18 mouse cellular contexts compared by ENCODE assay signal in the genomic region with DNA sequence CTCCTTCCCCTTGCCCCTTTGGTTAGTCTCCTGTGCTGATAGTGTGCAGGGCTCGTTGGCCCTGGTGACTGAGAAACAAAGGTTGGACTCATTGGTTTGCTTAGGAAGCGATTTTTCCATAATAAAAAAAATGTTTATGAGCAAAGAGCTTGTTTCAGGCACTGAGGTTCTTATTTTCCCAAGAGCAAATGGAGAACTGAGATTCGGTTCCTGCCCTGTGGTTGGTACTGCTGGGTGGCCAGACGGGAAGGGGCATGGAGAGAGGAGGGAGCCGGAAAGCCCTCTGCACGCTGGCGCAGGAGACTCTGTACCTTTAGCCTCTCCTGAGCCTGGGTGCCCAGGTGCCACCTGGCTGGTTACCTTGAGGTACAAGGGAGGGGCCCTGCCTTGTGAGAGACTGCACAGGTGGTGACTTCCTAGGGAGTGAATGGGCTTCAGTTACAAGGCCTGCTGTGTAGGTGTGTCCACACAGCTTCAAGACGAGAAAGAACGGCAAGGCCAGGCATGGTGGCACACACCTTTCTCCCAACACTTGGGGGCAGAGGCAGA. TPM values are rescaled to one million over a fixed set of nuclear protein-coding genes. Genes with fewer than 3 reads are reported as not detected.
A peak's percentile ranks its signal among the peaks of the same experiment; 100 is the strongest.
DNase-seq lines count a peak whose midpoint lies in the region; ATAC-seq lines count a peak whose summit lies in the region.
"Had no signal": no experiment of that assay in that cellular context is flagged by ENCODE, and none has a peak within 500 bp of the region (broad histone marks: within the 10 kb centered on the region; RNA-seq: fewer than 3 reads in every experiment).

No protein-coding gene starts in this region.

- H3K9ac ChIP-seq in embryonic facial prominence, embryonic 14.5 days (ENCODE audit: low read depth, low read length): no peak overlapping the region
- H3K9ac ChIP-seq in hindbrain, embryonic 13.5 days: 0 out of 2 replicates have a peak overlapping the region, but pooled peaks have one; percentile 29
- no peak overlapping the region for H3K9ac ChIP-seq in hindbrain, embryonic 16.5 days (ENCODE audit: low read depth, low read length)
- H3K9ac ChIP-seq in intestine, embryonic 16.5 days (ENCODE audit: low read depth, low read length): no peak overlapping the region
- no peak overlapping the region for H3K9ac ChIP-seq in stomach, embryonic 15.5 days
- H3K9ac ChIP-seq: embryonic facial prominence, embryonic 13.5 days; heart, embryonic 15.5 days; hindbrain, embryonic 15.5 days; liver, embryonic 15.5 days had no signal

- no peaks in the 10 kb centered on the region for H3K9me3 ChIP-seq in embryonic facial prominence, embryonic 14.5 days (ENCODE audit: control insufficient read depth, low read length)
- no peaks in the 10 kb centered on the region for H3K9me3 ChIP-seq in embryonic facial prominence, embryonic 10.5 days
- H3K9me3 ChIP-seq in hindbrain, embryonic 13.5 days: no peaks in the 10 kb centered on the region
- H3K9me3 ChIP-seq in hindbrain, embryonic 16.5 days (ENCODE audit: control insufficient read depth, low read length): no peaks in the 10 kb centered on the region
- no peaks in the 10 kb centered on the region for H3K9me3 ChIP-seq in intestine, embryonic 16.5 days (ENCODE audit: control insufficient read depth, low read length)
- no peaks in the 10 kb centered on the region for H3K9me3 ChIP-seq in stomach, embryonic 15.5 days
- H3K9me3 ChIP-seq: embryonic facial prominence, embryonic 13.5 days; heart, embryonic 15.5 days; hindbrain, embryonic 15.5 days; liver, embryonic 15.5 days; megakaryocyte, embryonic 14.5 days had no signal

- DNase-seq in embryonic facial prominence, embryonic 14.5 days (ENCODE audit: low spot score): no peak
- DNase-seq in embryonic facial prominence, embryonic 10.5 days (ENCODE audit: low spot score): no peak
- no peak for DNase-seq in lung, postnatal 4 days
- DNase-seq: adrenal gland, postnatal 25 days; B cell, adult 2 months; kidney, adult 2 months; kidney, postnatal 36 days; right cerebral cortex, adult 18-20 months had no signal

- H3K4me3 ChIP-seq in embryonic facial prominence, embryonic 14.5 days (ENCODE audit: low read depth, low read length): no peak overlapping the region
- H3K4me3 ChIP-seq in embryonic facial prominence, embryonic 10.5 days: no peak overlapping the region
- H3K4me3 ChIP-seq in hindbrain, embryonic 13.5 days: no peak overlapping the region
- no peak overlapping the region for H3K4me3 ChIP-seq in hindbrain, embryonic 16.5 days (ENCODE audit: low read length)
- H3K4me3 ChIP-seq in intestine, embryonic 16.5 days (ENCODE audit: low read length): no peak overlapping the region
- no peak overlapping the region for H3K4me3 ChIP-seq in stomach, embryonic 15.5 days (replicated peaks)
- H3K4me3 ChIP-seq: embryonic facial prominence, embryonic 13.5 days; heart, embryonic 15.5 days; hindbrain, embryonic 15.5 days; liver, embryonic 15.5 days had no signal

- H3K27ac ChIP-seq in embryonic facial prominence, embryonic 14.5 days (replicated peaks; ENCODE audit: low read depth, low read length): no peak overlapping the region
- no peak overlapping the region for H3K27ac ChIP-seq in embryonic facial prominence, embryonic 10.5 days (replicated peaks)
- H3K27ac ChIP-seq in hindbrain, embryonic 13.5 days: no peak overlapping the region
- no peak overlapping the region for H3K27ac ChIP-seq in hindbrain, embryonic 16.5 days (ENCODE audit: low read depth, low read length)
- peak overlapping the region; percentile 15; the same call in 1 of the 2 replicates for H3K27ac ChIP-seq in intestine, embryonic 16.5 days (ENCODE audit: low read length)
- H3K27ac ChIP-seq in stomach, embryonic 15.5 days: peak overlapping the region; percentile 57
- H3K27ac ChIP-seq: embryonic facial prominence, embryonic 13.5 days; hindbrain, embryonic 15.5 days; liver, embryonic 15.5 days had no signal

- H3K27me3 ChIP-seq in embryonic facial prominence, embryonic 14.5 days (replicated peaks; ENCODE audit: control insufficient read depth, insufficient read depth, low read length): no peaks in the 10 kb centered on the region
- H3K27me3 ChIP-seq in embryonic facial prominence, embryonic 10.5 days (replicated peaks; ENCODE audit: low read depth, poor library complexity, severe bottlenecking): no peaks in the 10 kb centered on the region
- H3K27me3 ChIP-seq in hindbrain, embryonic 13.5 days: no peaks in the 10 kb centered on the region
- no peaks in the 10 kb centered on the region for H3K27me3 ChIP-seq in hindbrain, embryonic 16.5 days (replicated peaks; ENCODE audit: control insufficient read depth, insufficient read depth, low read length)
- H3K27me3 ChIP-seq in intestine, embryonic 16.5 days (replicated peaks; ENCODE audit: control insufficient read depth, insufficient read depth, low read length): no peaks in the 10 kb centered on the region
- no peaks in the 10 kb centered on the region for H3K27me3 ChIP-seq in stomach, embryonic 15.5 days (replicated peaks)
- H3K27me3 ChIP-seq: embryonic facial prominence, embryonic 13.5 days; heart, embryonic 15.5 days; hindbrain, embryonic 15.5 days; liver, embryonic 15.5 days; megakaryocyte, embryonic 14.5 days had no signal

- peak; percentile 20; the same call in 1 of the 2 replicates for ATAC-seq in embryonic facial prominence, embryonic 14.5 days (ENCODE audit: low read depth)
- ATAC-seq in hindbrain, embryonic 13.5 days (ENCODE audit: low FRiP score): no peak
- no peak for ATAC-seq in hindbrain, embryonic 16.5 days
- ATAC-seq in intestine, embryonic 16.5 days: peak; percentile 58
- ATAC-seq in stomach, embryonic 15.5 days (ENCODE audit: insufficient read depth, low FRiP score, low read depth): peak; percentile 44; the same call in 1 of the 2 replicates
- ATAC-seq: lung, postnatal 0 days had no signal

- peaks cover 26% of the 10 kb centered on the region for H3K36me3 ChIP-seq in embryonic facial prominence, embryonic 14.5 days (ENCODE audit: control insufficient read depth, insufficient read depth, low read length)
- peaks cover 38% of the 10 kb centered on the region for H3K36me3 ChIP-seq in embryonic facial prominence, embryonic 10.5 days (replicated peaks)
- H3K36me3 ChIP-seq in hindbrain, embryonic 13.5 days: peaks cover 33% of the 10 kb centered on the region
- H3K36me3 ChIP-seq in hindbrain, embryonic 16.5 days (ENCODE audit: control insufficient read depth, insufficient read depth, low read length): peaks cover 6% of the 10 kb centered on the region; the same call in 1 of the 2 replicates
- no peaks in the 10 kb centered on the region; the same call in 1 of the 2 replicates for H3K36me3 ChIP-seq in intestine, embryonic 16.5 days (ENCODE audit: control insufficient read depth, insufficient read depth, low read length)
- peaks cover 15% of the 10 kb centered on the region for H3K36me3 ChIP-seq in stomach, embryonic 15.5 days

- H3K4me1 ChIP-seq in embryonic facial prominence, embryonic 14.5 days (ENCODE audit: control insufficient read depth, insufficient read depth, low read length): peaks cover 19% of the 10 kb centered on the region
- peaks cover 27% of the 10 kb centered on the region for H3K4me1 ChIP-seq in embryonic facial prominence, embryonic 10.5 days
- peaks cover 30% of the 10 kb centered on the region for H3K4me1 ChIP-seq in hindbrain, embryonic 13.5 days (replicated peaks)
- peaks cover 15% of the 10 kb centered on the region for H3K4me1 ChIP-seq in hindbrain, embryonic 16.5 days (ENCODE audit: control insufficient read depth, insufficient read depth, low read depth, low read length)
- H3K4me1 ChIP-seq in intestine, embryonic 16.5 days (ENCODE audit: control insufficient read depth, insufficient read depth, low read length): peaks cover 30% of the 10 kb centered on the region
- peaks cover 35% of the 10 kb centered on the region for H3K4me1 ChIP-seq in stomach, embryonic 15.5 days

- no peak overlapping the region for H3K4me2 ChIP-seq in embryonic facial prominence, embryonic 14.5 days (ENCODE audit: low read depth, low read length)
- H3K4me2 ChIP-seq in hindbrain, embryonic 13.5 days: no peak overlapping the region
- no peak overlapping the region for H3K4me2 ChIP-seq in hindbrain, embryonic 16.5 days (ENCODE audit: low read length)
- H3K4me2 ChIP-seq in intestine, embryonic 16.5 days (ENCODE audit: low read depth, low read length): no peak overlapping the region
- H3K4me2 ChIP-seq in stomach, embryonic 15.5 days: no peak overlapping the region
- H3K4me2 ChIP-seq: embryonic facial prominence, embryonic 13.5 days; heart, embryonic 15.5 days; hindbrain, embryonic 15.5 days; liver, embryonic 15.5 days had no signal

- 89% methylated on average over 9 of the region's 9 CpGs for WGBS in embryonic facial prominence, embryonic 14.5 days
- WGBS in embryonic facial prominence, embryonic 10.5 days: 90% methylated on average over 9 of the region's 9 CpGs
- WGBS in hindbrain, embryonic 13.5 days: 87% methylated on average over 9 of the region's 9 CpGs
- 87% methylated on average over 9 of the region's 9 CpGs for WGBS in hindbrain, embryonic 16.5 days
- WGBS in intestine, embryonic 16.5 days: 83% methylated on average over 9 of the region's 9 CpGs
- 80% methylated on average over 9 of the region's 9 CpGs for WGBS in stomach, embryonic 15.5 days

RNA-seq across cellular contexts. Expression of a gene that starts 23.3 kb away (rescaled TPM):
- 43.8 and 45.4 TPM in 2 replicates for polyA plus RNA-seq in embryonic facial prominence, embryonic 14.5 days (2014; fragmentation: Nextera tagmentation; extraction: Ambion mirVana)
- 50.6 and 51.8 TPM in 2 replicates for polyA plus RNA-seq in embryonic facial prominence, embryonic 10.5 days (2016; fragmentation: Nextera tagmentation; extraction: Ambion mirVana)
- polyA plus RNA-seq in hindbrain, embryonic 13.5 days (2015; fragmentation: Nextera tagmentation; extraction: Ambion mirVana): 63.3 and 65.9 TPM in 2 replicates
- 53.9 and 63.4 TPM in 2 replicates for polyA plus RNA-seq in hindbrain, embryonic 16.5 days (2015; fragmentation: Nextera tagmentation; extraction: Ambion mirVana)
- polyA plus RNA-seq in intestine, embryonic 16.5 days (2015; fragmentation: Nextera tagmentation; extraction: Ambion mirVana): 28.5 and 29.5 TPM in 2 replicates
- polyA plus RNA-seq in stomach, embryonic 15.5 days (2015; fragmentation: Nextera tagmentation; extraction: Ambion mirVana): 48.0 and 49.5 TPM in 2 replicates

Comparison
In these comparisons a context has a peak if more than half of its experiments do, and no peak if none do; other contexts are left out.
1. ATAC-seq: peak in embryonic facial prominence, embryonic 14.5 days (single experiment), intestine, embryonic 16.5 days (single experiment) and stomach, embryonic 15.5 days (single experiment); none in hindbrain, embryonic 13.5 days (single experiment) and hindbrain, embryonic 16.5 days (single experiment).
2. H3K27ac ChIP-seq: peak in intestine, embryonic 16.5 days (single experiment) and stomach, embryonic 15.5 days (single experiment); none in embryonic facial prominence, embryonic 14.5 days (single experiment), embryonic facial prominence, embryonic 10.5 days (single experiment), hindbrain, embryonic 13.5 days (single experiment) and hindbrain, embryonic 16.5 days (single experiment).